Mouse (Mus musculus) adrenal gland, postnatal 10 days (tissue): Measurements from ENCODE around the gene Gtsf1. TPM values are rescaled to one million over a fixed set of nuclear protein-coding genes. Genes with fewer than 3 reads are reported as not detected.

Experiments
- DNase-seq: peaks from one replicate; pipeline ENCODE4 v3.0.0; 2021; ENCODE audit warnings: mixed read lengths
- total RNA-seq, 2 experiments: library from RNA; stranded (reverse); gene quantifications; 2 replicates each; pipeline ENCODE4 v1.2.3; 2021

Gtsf1 gene
- total RNA-seq, 2 experiments from 2014 or later, result not detected

DNA sequence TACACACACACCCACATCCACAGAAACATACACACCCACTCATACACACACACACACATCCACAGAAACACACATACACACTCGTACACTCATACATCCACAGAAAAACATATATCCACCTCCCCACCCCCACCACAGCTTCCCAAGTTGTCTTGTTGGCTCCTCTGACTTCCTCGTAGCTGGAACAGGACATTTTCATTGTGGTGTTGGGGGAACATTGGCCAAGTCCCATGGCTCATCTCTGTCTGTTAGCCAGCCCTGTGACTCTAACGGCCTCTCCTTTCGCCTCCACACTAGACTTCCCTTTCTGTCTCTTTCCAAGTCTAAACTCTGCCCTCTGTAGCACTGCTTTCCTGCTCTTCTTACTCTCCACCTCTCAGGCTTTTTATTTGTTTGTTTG lies 72.5 kb downstream of the Gtsf1 start:
- DNase-seq, result no peak

DNA sequence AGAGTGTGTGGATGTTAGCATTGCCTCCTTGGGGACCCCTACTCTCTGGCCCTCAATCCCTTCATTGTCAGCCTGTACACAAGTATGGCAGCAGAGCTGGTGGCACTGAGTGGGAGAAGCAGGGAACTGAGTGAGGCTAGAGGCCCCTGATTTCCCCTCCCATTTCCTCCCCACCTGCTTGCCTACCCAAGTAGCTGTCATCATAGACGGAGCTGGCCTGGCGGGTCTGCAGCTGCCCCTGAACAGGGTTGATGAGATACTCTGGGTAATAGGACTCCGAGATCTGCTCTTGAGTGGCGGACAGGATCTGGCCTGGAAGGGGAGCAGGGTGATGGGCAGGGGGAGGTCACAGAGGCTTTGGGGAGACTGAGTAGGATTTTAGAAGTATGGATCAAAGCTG lies 74.1 kb downstream of the Gtsf1 start:
- no peak for DNase-seq

DNA sequence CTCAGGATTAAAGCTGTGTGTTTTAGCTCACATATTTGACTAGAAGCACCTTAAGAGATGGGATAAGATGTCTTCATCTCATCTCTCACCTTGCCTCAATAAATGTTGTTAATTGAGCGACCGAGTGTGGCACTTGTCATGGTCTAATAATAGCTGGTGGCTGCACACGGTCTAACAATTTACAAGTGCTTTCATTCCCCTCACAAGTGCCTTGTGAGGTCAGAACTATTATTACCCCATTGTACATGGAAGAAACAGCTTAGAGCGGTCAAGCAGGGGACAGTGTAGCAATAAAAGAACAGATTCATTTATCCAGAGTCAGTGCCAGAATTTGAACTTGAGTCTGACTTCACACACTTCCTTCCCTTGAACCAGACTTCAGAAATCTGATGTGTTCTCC lies 74.8 kb downstream of the Gtsf1 start:
- no peak for DNase-seq

DNA sequence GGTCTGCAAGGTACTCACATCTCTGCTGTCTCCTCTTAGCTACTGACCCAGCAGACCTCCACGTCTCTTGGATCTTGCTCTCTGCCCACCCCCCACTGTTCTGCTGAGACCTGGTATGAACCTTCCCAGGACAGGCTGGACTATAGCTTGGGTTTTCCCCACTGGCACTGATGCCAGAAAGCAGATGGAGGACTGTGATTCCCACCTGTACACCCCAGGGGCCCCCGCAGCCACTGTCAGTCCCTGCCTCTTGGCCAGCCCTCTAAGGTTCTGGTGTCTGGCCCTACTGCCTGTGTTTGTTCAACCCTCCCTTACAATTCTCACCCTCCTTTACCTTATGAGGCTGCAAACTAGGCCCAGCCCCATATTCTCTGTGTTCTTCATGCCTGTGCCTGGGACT lies 75.6 kb downstream of the Gtsf1 start:
- DNase-seq, result no peak

DNA sequence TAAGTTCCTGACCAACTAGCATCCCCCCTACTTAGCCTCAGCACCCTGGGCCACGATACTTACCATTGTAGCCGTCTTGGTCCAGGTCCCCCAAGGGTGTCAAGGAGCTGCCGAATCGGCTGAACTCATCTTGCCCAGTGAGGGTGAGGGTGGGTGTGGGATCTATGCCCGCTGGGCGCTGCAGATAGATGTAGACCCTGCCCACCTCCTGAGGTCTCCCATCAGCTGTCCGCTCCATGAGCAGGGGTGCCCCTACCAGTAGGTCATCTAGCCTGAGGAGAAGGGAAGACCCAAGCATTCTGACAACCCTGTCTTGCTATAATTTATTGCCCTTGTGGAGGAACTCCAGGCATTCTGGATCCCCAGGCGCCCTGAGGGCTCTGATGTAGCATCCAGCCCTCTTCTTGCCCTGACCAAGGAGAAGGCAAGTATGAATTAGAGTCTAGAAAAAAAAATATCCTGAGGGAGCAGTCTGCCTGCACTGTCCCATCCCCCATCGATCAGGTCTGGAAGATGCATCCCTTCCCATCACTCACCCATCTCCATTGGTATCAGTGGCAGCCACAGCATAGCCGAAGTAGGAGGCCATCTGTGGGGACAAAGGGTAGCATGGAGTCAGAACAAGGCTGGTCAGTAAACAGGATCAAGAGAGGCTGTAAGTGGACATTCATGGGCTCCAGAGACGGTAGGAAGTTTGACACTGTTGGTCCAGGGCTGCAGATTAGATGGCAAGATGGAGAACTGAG lies 76.6 kb downstream of the Gtsf1 start:
- DNase-seq, result no peak

DNA sequence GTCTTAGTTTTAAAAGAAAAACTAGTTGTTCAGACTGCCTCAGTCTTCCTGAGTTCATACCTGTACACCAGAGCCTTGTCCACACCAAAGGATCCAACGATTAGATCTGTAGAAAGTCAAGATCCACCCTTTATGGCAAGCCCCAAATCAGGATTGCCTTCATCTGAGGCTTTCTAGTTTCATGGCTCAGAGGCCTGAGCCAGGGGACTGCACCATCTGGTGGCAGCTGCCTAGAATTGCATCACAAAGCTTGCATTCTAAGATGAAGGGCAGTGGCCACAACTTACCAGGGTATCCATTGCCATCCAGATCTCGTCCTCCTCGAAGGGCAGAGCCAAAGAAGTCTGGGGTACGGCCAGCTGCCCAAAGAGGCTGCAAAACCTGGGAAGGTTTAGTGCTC lies 77.4 kb downstream of the Gtsf1 start:
- DNase-seq, result peak; percentile 72

Other genes starting within 250 kb of the Gtsf1 start
- gene Cbx5, start 190.7 kb downstream of the Gtsf1 start, total RNA-seq, result 10 to 100 TPM; 66.6 to 85.8 TPM
- 100 to 1,000 TPM; 248 to 299 TPM for gene Hnrnpa1, start 190.0 kb downstream of the Gtsf1 start, total RNA-seq
- 1 to 10 TPM; 3.2 to 4.3 TPM for gene Nfe2, start 172.1 kb downstream of the Gtsf1 start, total RNA-seq
- 100 to 1,000 TPM; 114 TPM for gene Copz1, start 157.8 kb downstream of the Gtsf1 start, total RNA-seq
- gene Gpr84, start 119.9 kb downstream of the Gtsf1 start, total RNA-seq, result not detected
- 10 to 100 TPM; 20.1 to 24.2 TPM for gene Zfp385a, start 90.4 kb downstream of the Gtsf1 start, total RNA-seq
- gene Itga5, start 63.7 kb downstream of the Gtsf1 start, total RNA-seq, result 10 to 100 TPM; 38.0 to 38.2 TPM
- not detected for gene Gtsf2, start 18.0 kb upstream of the Gtsf1 start, total RNA-seq
- 1 to 10 TPM; 6.4 to 7.2 TPM for gene Nckap1l, start 23.3 kb upstream of the Gtsf1 start, total RNA-seq
- 1 to 10 TPM; 5.6 to 9.4 TPM for gene Pde1b, start 72.6 kb upstream of the Gtsf1 start, total RNA-seq
- 10 to 100 TPM; 23.0 to 37.4 TPM for gene Ppp1r1a, start 107.5 kb upstream of the Gtsf1 start, total RNA-seq
- 10 to 100 TPM; 22.6 to 27.0 TPM for gene Glycam1, start 134.6 kb upstream of the Gtsf1 start, total RNA-seq